Mouse (Mus musculus) embryo, embryonic 10.5 days (tissue): Measurements from ENCODE around the gene Defb42.
A peak's percentile ranks its signal among the peaks of the same experiment; 100 is the strongest.

Experiments used
- DNase-seq: peaks from one replicate; pipeline ENCODE4 v3.0.0-alpha.2; 2015; ENCODE audit warnings: low spot score

Gene Defb42

GRCm38 (mm10) chr14:63046691-63047090 lies at the start of gene Defb42:
Gene Defb42 (plus strand): TSS chr14:63046991.
- no peak for DNase-seq

DNA sequence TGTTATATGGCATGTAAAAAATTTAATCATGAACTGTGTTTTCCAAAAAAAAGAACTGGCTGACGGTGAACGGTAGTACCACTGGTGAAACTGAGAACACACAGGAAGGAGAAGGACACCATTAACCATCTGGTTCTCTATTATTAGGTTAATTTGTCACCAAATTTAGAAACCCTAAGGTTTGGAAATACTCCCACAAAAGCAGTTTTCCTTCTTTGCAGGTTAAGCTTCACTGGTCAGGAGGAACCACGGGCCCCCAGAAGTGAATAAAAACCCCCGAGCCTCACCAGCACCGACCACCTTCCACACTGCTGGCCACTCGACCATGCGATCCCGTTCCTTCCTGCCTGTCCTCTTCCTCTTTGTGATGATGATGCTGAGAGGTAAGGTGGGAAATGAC lies 49.0 kb upstream of the Defb42 start, which contains the start of gene Defb47:
Defb47 (plus strand) TSS at position 301 of the 400 bp plus-strand sequence.
- no peak for DNase-seq

GRCm38 (mm10) chr14:62998977-62999376 lies 47.8 kb upstream of the Defb42 start:
- DNase-seq, result no peak

DNA sequence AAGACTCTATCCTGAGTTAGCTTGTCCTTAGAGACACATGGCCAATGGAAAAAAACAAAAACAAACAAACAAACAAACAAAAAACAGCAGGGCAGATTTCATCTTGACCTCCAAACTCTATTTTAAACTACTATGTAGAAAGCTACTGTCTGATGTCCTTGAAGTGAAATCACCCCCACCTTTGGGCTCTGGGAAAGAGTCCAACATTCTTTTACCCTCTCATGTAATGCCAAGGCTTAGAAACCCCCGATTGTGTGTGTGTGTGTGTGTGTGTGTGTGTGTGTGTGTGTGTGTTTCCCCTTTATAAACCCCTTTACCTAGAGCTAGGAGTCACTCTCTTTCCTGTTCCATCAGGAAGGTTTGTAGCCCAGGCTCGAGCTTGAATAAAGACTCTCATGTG lies 44.2 kb upstream of the Defb42 start:
- DNase-seq, result no peak

DNA sequence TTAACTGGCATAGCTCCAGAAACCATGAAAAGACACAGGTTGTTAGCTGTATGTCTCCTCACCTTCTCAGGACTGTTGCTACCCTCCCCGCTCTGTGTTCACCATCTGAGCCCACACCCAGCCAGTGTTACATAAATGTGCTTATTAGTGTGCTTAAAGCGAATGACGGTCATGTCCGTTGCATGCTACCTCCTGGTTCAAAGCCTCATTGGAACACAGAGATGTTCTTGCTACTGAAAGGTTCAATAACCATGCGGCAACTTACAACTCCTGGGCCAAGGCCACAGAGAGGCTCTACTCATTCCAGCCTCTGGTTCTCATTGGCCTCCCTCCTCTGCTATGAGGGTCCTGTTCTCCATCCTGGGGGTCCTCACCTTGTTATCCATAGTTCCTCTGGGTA lies 35.3 kb upstream of the Defb42 start, which contains the start of gene Defb43:
Defb43 (plus strand) TSS at position 301 of the 400 bp plus-strand sequence.
- DNase-seq, result no peak

GRCm38 (mm10) chr14:63013082-63013481 lies 33.7 kb upstream of the Defb42 start:
- no peak for DNase-seq

DNA sequence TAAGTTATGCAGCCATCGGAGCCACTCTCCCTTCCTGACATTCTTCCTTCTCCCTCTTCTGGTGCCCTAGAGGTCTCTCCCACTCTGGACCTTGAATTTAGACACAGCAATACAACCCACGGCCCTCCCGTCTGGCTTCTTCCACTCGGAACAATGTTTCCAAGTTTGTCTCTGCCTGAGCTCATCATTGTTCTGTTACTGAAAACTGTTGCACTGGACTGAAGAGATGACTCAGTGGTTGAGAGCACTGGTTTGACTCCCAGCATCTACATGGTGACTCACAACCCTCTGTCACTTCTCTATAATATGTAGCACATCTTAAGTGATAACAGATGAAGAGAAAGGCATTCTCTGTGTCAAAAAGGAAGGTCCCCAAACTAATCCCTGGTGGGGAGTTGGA lies 32.1 kb upstream of the Defb42 start:
- DNase-seq, result no peak

DNA sequence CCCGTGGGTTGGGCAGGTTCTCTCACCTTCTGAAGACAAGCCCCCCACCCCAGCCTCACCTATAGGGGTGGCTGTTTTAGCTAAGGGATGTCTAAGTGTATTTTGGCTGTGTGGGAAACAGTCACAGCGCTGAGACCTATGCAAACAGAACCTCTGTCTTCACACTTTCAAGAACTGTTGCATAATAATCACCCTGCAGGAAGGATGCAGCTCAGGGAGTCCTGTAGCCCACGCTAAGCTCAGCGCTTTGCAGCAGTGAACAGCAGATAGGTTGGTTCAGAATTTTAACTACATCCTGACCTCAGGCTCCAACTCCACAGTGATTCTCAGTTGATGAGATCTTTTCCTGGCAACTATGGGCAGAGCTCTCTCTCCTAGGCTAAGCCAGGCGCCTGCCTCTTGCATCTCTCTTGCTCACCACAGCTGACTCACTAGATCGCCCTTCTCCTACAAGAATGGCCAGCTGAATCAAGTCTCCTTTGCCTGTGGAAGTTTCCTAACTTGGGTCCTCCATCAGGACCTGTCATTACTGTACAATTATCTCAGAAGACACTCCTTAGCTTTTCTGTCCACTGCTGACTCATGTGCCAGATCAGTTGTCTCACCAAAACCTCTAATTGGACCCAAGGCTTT lies 26.2 kb upstream of the Defb42 start:
- DNase-seq, result no peak

GRCm38 (mm10) chr14:63049910-63050370 lies 3.1 kb downstream of the Defb42 start, which contains the start of gene Defb30:
Gene Defb30 (minus strand): TSS chr14:63049960.
- DNase-seq, result no peak

DNA sequence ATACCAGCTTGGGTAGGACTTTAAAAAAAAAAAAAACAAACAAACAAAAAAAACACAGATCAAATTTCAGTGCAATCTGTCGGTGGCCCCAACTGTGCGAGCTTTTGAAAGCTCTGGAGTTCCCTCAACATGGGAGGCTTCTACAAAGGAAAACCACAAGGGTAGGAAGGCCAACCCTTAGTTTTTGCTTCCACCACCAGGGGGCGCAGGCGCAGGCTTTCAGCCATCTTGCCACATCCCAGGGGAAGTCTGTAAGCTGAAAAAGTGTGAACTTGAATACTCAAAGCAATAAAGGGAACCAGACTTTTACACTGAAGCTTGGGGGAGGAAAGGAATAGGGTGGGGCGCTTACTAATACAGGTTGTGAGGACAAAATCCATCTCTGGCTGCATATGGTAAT lies 4.0 kb downstream of the Defb42 start:
- peak; percentile 76 for DNase-seq

DNA sequence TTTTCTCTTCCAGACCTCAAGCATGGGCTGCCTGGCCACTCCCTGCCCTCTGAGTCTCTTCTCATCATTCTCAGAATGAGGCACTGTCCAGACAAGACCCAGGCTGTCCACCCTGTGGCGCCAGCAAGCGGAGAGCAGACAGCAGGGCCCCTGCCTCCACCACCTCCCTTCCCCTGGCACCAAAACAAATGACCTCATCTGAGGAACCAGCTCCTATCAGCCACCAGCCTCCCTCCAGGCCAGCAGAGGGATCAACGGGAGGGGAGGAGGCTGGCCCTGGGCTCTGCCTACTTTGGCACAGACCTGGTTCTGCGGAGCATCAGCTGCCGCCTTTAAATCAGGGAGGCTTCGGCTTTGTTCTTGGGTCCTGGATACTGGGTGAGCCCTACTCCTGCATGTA lies 7.9 kb downstream of the Defb42 start:
- peak; percentile 49 for DNase-seq

GRCm38 (mm10) chr14:63060361-63060760 lies 13.6 kb downstream of the Defb42 start:
- DNase-seq, result no peak

DNA sequence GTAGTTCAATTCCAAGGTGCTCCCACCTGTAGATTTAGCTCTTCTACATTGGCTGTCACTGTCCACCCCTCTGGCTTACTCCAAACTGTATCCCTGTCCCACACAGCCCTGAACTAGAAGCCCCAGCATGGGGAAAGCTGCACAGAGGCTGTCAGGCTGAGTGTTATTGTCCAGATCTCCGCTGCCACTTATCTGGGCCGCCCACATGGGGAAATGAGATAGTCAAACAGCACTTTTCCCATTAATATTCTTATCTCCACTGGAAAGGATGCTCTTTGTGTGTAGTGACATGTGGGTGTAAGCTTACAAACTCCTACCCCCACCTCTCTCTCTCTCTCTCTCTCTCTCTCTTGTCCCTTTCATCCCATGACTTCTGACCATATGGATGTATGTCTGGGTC lies 15.4 kb downstream of the Defb42 start:
- DNase-seq, result peak; percentile 30

- DNase-seq, result no peak
Observed at GRCm38 (mm10) chr14:63065391-63065790, 18.6 kb downstream of the Defb42 start.

- DNase-seq, result peak; percentile 82
Observed at GRCm38 (mm10) chr14:63066630-63067310, 20.0 kb downstream of the Defb42 start.

DNA sequence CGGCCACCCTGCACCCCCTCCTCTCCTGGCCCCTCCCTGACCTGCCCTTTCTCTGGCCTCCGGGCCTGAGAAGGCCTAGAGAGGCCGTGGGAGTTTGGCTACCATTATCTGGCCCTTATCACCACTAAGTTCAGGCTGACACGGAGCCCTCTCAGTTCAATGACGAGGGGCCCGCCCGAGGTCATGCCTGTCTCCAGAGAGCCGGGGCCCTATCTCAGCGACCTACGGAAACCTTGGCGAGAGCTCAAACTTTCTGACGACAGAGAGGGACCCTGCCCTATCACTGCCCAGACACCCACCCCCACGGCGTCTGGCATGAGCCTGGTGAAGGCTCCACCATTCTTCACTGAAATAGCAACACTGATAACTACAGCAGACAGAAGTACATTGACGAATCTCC lies 20.9 kb downstream of the Defb42 start:
- DNase-seq, result no peak
